Mouse (Mus musculus): ENCODE measurements at regions not wholly inside any gene's neighbourhood (a gene's known extent, or its start where the extent isn't known, plus 50 kb on each side); places are given as distances from the start of the nearest gene placed in this dataset.

- intact Hi-C loops (cut with DNase I; ENCODE audit: low total_unique reads): loop anchor here (10.0 kb wide), 1 partner anchor 436 kb away; no protein-coding TSS in a partner anchor
Measured at GRCm38 (mm10) chr12:12778563-12779256, 163.0 kb downstream of the Mycn start.

GRCm38 (mm10) chr12:12777422-12777821 is 164.3 kb downstream of the Mycn start:
- intact Hi-C loops (cut with DNase I; ENCODE audit: low total_unique reads): loop anchor here (10.0 kb wide), 1 partner anchor 437 kb away; no protein-coding TSS in a partner anchor

More at GRCm38 (mm10) chr12:12778563-12779256, 163.0 kb downstream of the Mycn start:
- DNase-seq: no peak

GRCm38 (mm10) chr12:12776783-12777182 is 164.9 kb downstream of the Mycn start:
- intact Hi-C loops (cut with DNase I; ENCODE audit: low total_unique reads): loop anchor here (10.0 kb wide), 1 partner anchor 438 kb away; no protein-coding TSS in a partner anchor
- no peak for DNase-seq

More at GRCm38 (mm10) chr12:12777422-12777821, 164.3 kb downstream of the Mycn start:
- DNase-seq: no peak

- DNase-seq: no peak
- intact Hi-C loops (cut with DNase I; ENCODE audit: low total_unique reads): loop anchor here (10.0 kb wide), 1 partner anchor 444 kb away; no protein-coding TSS in a partner anchor
Measured at GRCm38 (mm10) chr12:12770970-12771369, 170.7 kb downstream of the Mycn start.

GRCm38 (mm10) chr12:12766510-12767304 is 175.0 kb downstream of the Mycn start:
- DNase-seq: no peak
- intact Hi-C loops (cut with DNase I; ENCODE audit: low total_unique reads): no loop called here

GRCm38 (mm10) chr12:12765490-12766058 is 176.1 kb downstream of the Mycn start:
- intact Hi-C loops (cut with DNase I; ENCODE audit: low total_unique reads): no loop called here
- DNase-seq: no peak

- intact Hi-C loops (cut with DNase I; ENCODE audit: low total_unique reads): no loop called here
Measured at GRCm38 (mm10) chr12:12765055-12765454, 176.7 kb downstream of the Mycn start.

GRCm38 (mm10) chr12:12764586-12764985 is 177.1 kb downstream of the Mycn start:
- DNase-seq: no peak
- intact Hi-C loops (cut with DNase I; ENCODE audit: low total_unique reads): no loop called here

More at GRCm38 (mm10) chr12:12765055-12765454, 176.7 kb downstream of the Mycn start:
- no peak for DNase-seq

- DNase-seq: no peak
- intact Hi-C loops (cut with DNase I; ENCODE audit: low total_unique reads): no loop called here
Measured at GRCm38 (mm10) chr12:12756301-12756948, 185.3 kb downstream of the Mycn start.

GRCm38 (mm10) chr12:12753849-12754248 is 187.9 kb downstream of the Mycn start:
- DNase-seq: no peak
- intact Hi-C loops (cut with DNase I; ENCODE audit: low total_unique reads): no loop called here

GRCm38 (mm10) chr12:12751670-12752426 is 189.9 kb downstream of the Mycn start:
- intact Hi-C loops (cut with DNase I; ENCODE audit: low total_unique reads): no loop called here
- no peak for DNase-seq

GRCm38 (mm10) chr12:12749690-12750089 is 192.0 kb downstream of the Mycn start:
- DNase-seq: no peak
- intact Hi-C loops (cut with DNase I; ENCODE audit: low total_unique reads): no loop called here

- DNase-seq: no peak
- intact Hi-C loops (cut with DNase I; ENCODE audit: low total_unique reads): no loop called here
Measured at GRCm38 (mm10) chr12:12746852-12747454, 194.8 kb downstream of the Mycn start.

GRCm38 (mm10) chr12:12744492-12744891 is 197.2 kb downstream of the Mycn start:
- DNase-seq: no peak
- intact Hi-C loops (cut with DNase I; ENCODE audit: low total_unique reads): no loop called here

GRCm38 (mm10) chr12:12738631-12739331 is 202.9 kb downstream of the Mycn start:
- DNase-seq: no peak
- intact Hi-C loops (cut with DNase I; ENCODE audit: low total_unique reads): no loop called here

GRCm38 (mm10) chr12:12725797-12726196 is 215.9 kb downstream of the Mycn start:
- intact Hi-C loops (cut with DNase I; ENCODE audit: low total_unique reads): no loop called here
- no peak for DNase-seq

GRCm38 (mm10) chr12:12725075-12725474 is 216.6 kb downstream of the Mycn start:
- intact Hi-C loops (cut with DNase I; ENCODE audit: low total_unique reads): no loop called here
- no peak for DNase-seq

Measured in gastrocnemius, postnatal 14 days (tissue).